Mouse (Mus musculus): ENCODE results near the gene Ddx39.

Ddx39 gene

GRCm38 (mm10) chr8:83767442-83767841, 52.5 kb downstream of the Ddx39 start:
- no peak for DNase-seq (ENCODE audit: low read depth, low spot score)

- DNase-seq (ENCODE audit: low read depth, low spot score) = no peak
Observed at GRCm38 (mm10) chr8:83768526-83768925, 53.5 kb downstream of the Ddx39 start.

- DNase-seq (ENCODE audit: low read depth, low spot score) = no peak
Observed at GRCm38 (mm10) chr8:83769720-83770119, 54.7 kb downstream of the Ddx39 start.

GRCm38 (mm10) chr8:83770669-83771068, 55.7 kb downstream of the Ddx39 start:
- no peak for DNase-seq (ENCODE audit: low read depth, low spot score)

GRCm38 (mm10) chr8:83771791-83772190, 56.8 kb downstream of the Ddx39 start:
- no peak for DNase-seq (ENCODE audit: low read depth, low spot score)

- no peak for DNase-seq (ENCODE audit: low read depth, low spot score)
Observed at GRCm38 (mm10) chr8:83772701-83773451, 57.9 kb downstream of the Ddx39 start.

GRCm38 (mm10) chr8:83773452-83773846, 58.5 kb downstream of the Ddx39 start:
- no peak for DNase-seq (ENCODE audit: low read depth, low spot score)

GRCm38 (mm10) chr8:83774221-83774620, 59.2 kb downstream of the Ddx39 start:
- DNase-seq (ENCODE audit: low read depth, low spot score) = no peak
